Comparison of ENCODE assay signal across 8 mouse cellular contexts in genomic region chr13:37325504-37325903, GRCm38 (mm10). TPM values are rescaled to one million over a fixed set of nuclear protein-coding genes. Genes with fewer than 3 reads are reported as not detected.
DNase-seq lines count a peak whose midpoint lies in the region; ATAC-seq and TF ChIP-seq lines count a peak whose summit lies in the region.

No protein-coding gene starts in this region.

- no peak overlapping the region for H3K4me2 ChIP-seq in forebrain, embryonic 14.5 days (ENCODE audit: low read length)
- H3K4me2 ChIP-seq in forebrain, embryonic 12.5 days = no peak overlapping the region

- H3K27ac ChIP-seq in forebrain, embryonic 14.5 days (ENCODE audit: low read depth, low read length) = no peak overlapping the region
- H3K27ac ChIP-seq in forebrain, embryonic 12.5 days = no peak overlapping the region
- H3K27ac ChIP-seq in bone marrow macrophage, adult 2 months (ENCODE audit: insufficient read depth, low read depth, low read length) = no peak overlapping the region

- no peaks in the 10 kb centered on the region for H3K27me3 ChIP-seq in forebrain, embryonic 14.5 days (replicated peaks; ENCODE audit: control insufficient read depth, insufficient read depth, low read length)
- no peaks in the 10 kb centered on the region for H3K27me3 ChIP-seq in forebrain, embryonic 12.5 days

- 0 out of 2 replicates have a peak, but pooled peaks have one; percentile 32 for ATAC-seq in forebrain, embryonic 14.5 days
- no peak for ATAC-seq in forebrain, embryonic 12.5 days (ENCODE audit: low FRiP score)

- H3K4me1 ChIP-seq in forebrain, embryonic 14.5 days (ENCODE audit: control insufficient read depth, insufficient read depth, low read length) = no peaks in the 10 kb centered on the region
- no peaks in the 10 kb centered on the region for H3K4me1 ChIP-seq in forebrain, embryonic 12.5 days
- H3K4me1 ChIP-seq in bone marrow macrophage, adult 2 months (ENCODE audit: control insufficient read depth, insufficient read depth, low read length) = peaks cover 15% of the 10 kb centered on the region

- no peak overlapping the region for H3K9ac ChIP-seq in forebrain, embryonic 14.5 days (ENCODE audit: low read length)
- no peak overlapping the region for H3K9ac ChIP-seq in forebrain, embryonic 12.5 days

- TF ChIP-seq POLR2A in bone marrow macrophage, adult 2 months (IDR thresholded peaks at IDR 0.05; ENCODE audit: borderline replicate concordance, low read depth, low read length) = no peak

- TF ChIP-seq CTCF in bone marrow macrophage, adult 2 months (IDR thresholded peaks at IDR 0.05; ENCODE audit: low read depth, low read length) = peak; percentile 52; the same call in 1 of the 2 replicates

- no peak overlapping the region for H3K4me3 ChIP-seq in forebrain, embryonic 14.5 days (ENCODE audit: low read depth, low read length)
- H3K4me3 ChIP-seq in forebrain, embryonic 12.5 days (replicated peaks) = no peak overlapping the region
- H3K4me3 ChIP-seq in bone marrow macrophage, adult 2 months (ENCODE audit: insufficient read depth, low read length) = no peak overlapping the region

- no peaks in the 10 kb centered on the region for H3K36me3 ChIP-seq in forebrain, embryonic 14.5 days (ENCODE audit: control insufficient read depth, insufficient read depth, low read length)
- no peaks in the 10 kb centered on the region for H3K36me3 ChIP-seq in forebrain, embryonic 12.5 days (replicated peaks)

- WGBS in forebrain, embryonic 14.5 days = 92% methylated on average over 3 of the region's 3 CpGs
- WGBS in forebrain, embryonic 12.5 days = 92% methylated on average over 3 of the region's 3 CpGs
- WGBS in large intestine, adult 2 months = 77% methylated on average over 3 of the region's 3 CpGs

- peak; percentile 42 for DNase-seq in forebrain, embryonic 14.5 days (ENCODE audit: low spot score)
- DNase-seq in CD8-positive naive resting alpha-beta T cell, adult 2 months (ENCODE audit: low read depth in 2 of 2, low spot score in 2 of 2) = peak; percentile 21 to 61
- peak; percentile 23 for DNase-seq in fibroblast of lung, adult 2 months (ENCODE audit: low read depth)
- DNase-seq in large intestine, adult 2 months (ENCODE audit: low read depth, low spot score) = peak; percentile 22
- peak; percentile 79 for DNase-seq in lung, postnatal 14 days
- DNase-seq in spleen, postnatal 4 days (ENCODE audit: low spot score in 2 of 2) = peak; percentile 60 to 87

- no peaks in the 10 kb centered on the region for H3K9me3 ChIP-seq in forebrain, embryonic 14.5 days (replicated peaks; ENCODE audit: control insufficient read depth, low read length)
- H3K9me3 ChIP-seq in forebrain, embryonic 12.5 days = no peaks in the 10 kb centered on the region

RNA-seq across cellular contexts. Expression of gene Ly86, which starts 19.5 kb away (rescaled TPM):
- 6.0 and 11.2 TPM in 2 replicates for polyA plus RNA-seq in forebrain, embryonic 14.5 days (2014; fragmentation: Nextera tagmentation; extraction: Ambion mirVana)
- polyA plus RNA-seq in forebrain, embryonic 12.5 days (2016; fragmentation: Nextera tagmentation; extraction: Ambion mirVana) = 4.6 and 5.4 TPM in 2 replicates
- 613 and 643 TPM in 2 replicates for polyA plus RNA-seq in bone marrow macrophage, adult 2 months (2012; ENCODE audit: insufficient read depth, insufficient read length, missing spikeins)
- polyA plus RNA-seq in large intestine, adult 2 months (2012; rRNA removed) = 9.6 and 10.0 TPM in 2 replicates

Comparison
In these comparisons a context has a peak if more than half of its experiments do, and no peak if none do; other contexts are left out.
1. DNase-seq: peak in every context shown above with its lines; median percentile 79 in lung, postnatal 14 days; 74 in spleen, postnatal 4 days; 42 in forebrain, embryonic 14.5 days; 41 in CD8-positive naive resting alpha-beta T cell, adult 2 months; 23 in fibroblast of lung, adult 2 months; 22 in large intestine, adult 2 months.
2. RNA of gene Ly86, which starts 19.5 kb away (polyA plus RNA-seq): 613 to 643 TPM in bone marrow macrophage, adult 2 months; 6.0 to 11.2 TPM in forebrain, embryonic 14.5 days, 9.6 to 10.0 TPM in large intestine, adult 2 months and 4.6 to 5.4 TPM in forebrain, embryonic 12.5 days; every median in the first group is over 10 times any median in the second.